Mouse (Mus musculus): Measurements from ENCODE around the gene Gm3448.

The Gm3448 gene

GRCm38 (mm10) chr17:14958686-14959327 lies 82.5 kb downstream of the Gm3448 start:
- no peak for DNase-seq

GRCm38 (mm10) chr17:14953452-14953851 lies 87.9 kb downstream of the Gm3448 start:
- no peak for DNase-seq

- no peak for DNase-seq
These were observed 92.0 kb downstream of the Gm3448 start for GRCm38 (mm10) chr17:14949161-14949827.

Data from kidney, adult 9 months (tissue).